Mouse (Mus musculus): ENCODE data around the gene Pemt.

- TF ChIP-seq MYOG (IDR thresholded peaks at IDR 0.05; ENCODE audit: control insufficient read depth in 1 of 3, insufficient read depth in 1 of 3, insufficient read length in 2 of 3, low read depth in 2 of 3) (no peak), POLR2A (IDR thresholded peaks at IDR 0.05; ENCODE audit: insufficient read length, low read depth) (no peak), TCF12 (IDR thresholded peaks at IDR 0.05; ENCODE audit: insufficient read depth, poor library complexity, severe bottlenecking) (no peak), CEBPB (IDR thresholded peaks at IDR 0.05; ENCODE audit: insufficient read depth, poor library complexity, severe bottlenecking) (no peak), USF1 (IDR thresholded peaks at IDR 0.05; ENCODE audit: low read depth) (no peak), MAX (IDR thresholded peaks at IDR 0.05; ENCODE audit: low read depth) (no peak), POLR2AphosphoS2 (IDR thresholded peaks at IDR 0.05; ENCODE audit: insufficient read length, low read depth) (no peak), E2F4 (IDR thresholded peaks at IDR 0.05; ENCODE audit: insufficient read depth) (no peak), MYOD1 (IDR thresholded peaks at IDR 0.05; ENCODE audit: control insufficient read depth in 1 of 3, insufficient read length in 2 of 3, low read depth in 2 of 3) (no peak), TCF3 (IDR thresholded peaks at IDR 0.05; ENCODE audit: insufficient read length, low read depth) (no peak), REST (IDR thresholded peaks at IDR 0.05; ENCODE audit: insufficient read depth, insufficient read length) (no peak), SRF (IDR thresholded peaks at IDR 0.05; ENCODE audit: control insufficient read depth, insufficient read length, low read depth) (no peak)
Measured at GRCm38 (mm10) chr11:60016726-60017125, 29.6 kb downstream of the Pemt start.
